Mouse (Mus musculus): ENCODE data around the gene Tmem107.

Tmem107 gene

DNA sequence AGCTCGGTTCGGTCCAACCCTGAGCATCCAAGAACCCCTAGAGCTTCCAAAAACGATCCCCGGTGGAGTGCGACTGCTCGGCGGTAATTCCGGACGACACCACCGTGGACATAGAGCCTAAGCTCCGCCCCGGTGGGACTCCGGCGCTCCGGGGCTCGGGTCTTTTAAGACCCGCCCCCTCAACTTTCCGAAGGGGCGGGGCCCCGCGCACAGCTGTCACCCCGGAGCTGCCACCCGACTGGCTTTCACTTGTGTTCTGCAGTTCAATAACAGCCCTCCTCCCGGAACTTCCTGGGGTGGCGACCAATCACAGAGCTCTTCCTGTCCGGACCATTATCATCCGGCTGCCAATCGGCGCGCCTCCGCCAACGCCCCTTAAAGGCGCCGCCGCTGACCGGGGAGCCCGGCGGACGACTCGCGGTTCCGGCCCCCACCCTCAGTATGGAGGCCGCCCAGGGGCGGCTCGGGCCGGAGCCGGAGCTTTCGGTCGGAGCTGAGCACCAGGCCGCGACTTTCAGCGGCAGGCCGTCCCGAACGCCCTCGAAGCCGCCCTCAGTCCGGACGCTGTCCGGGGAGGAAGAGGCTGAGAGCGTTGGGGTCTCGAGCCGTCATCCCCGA lies 11.1 kb upstream of the Tmem107 start, which contains the start of gene Borcs6:
Gene Borcs6 (plus strand): TSS at position 361 of the 618 bp plus-strand sequence.
- peak; percentile 99 for DNase-seq (ENCODE audit: low read depth, low spot score)

DNA sequence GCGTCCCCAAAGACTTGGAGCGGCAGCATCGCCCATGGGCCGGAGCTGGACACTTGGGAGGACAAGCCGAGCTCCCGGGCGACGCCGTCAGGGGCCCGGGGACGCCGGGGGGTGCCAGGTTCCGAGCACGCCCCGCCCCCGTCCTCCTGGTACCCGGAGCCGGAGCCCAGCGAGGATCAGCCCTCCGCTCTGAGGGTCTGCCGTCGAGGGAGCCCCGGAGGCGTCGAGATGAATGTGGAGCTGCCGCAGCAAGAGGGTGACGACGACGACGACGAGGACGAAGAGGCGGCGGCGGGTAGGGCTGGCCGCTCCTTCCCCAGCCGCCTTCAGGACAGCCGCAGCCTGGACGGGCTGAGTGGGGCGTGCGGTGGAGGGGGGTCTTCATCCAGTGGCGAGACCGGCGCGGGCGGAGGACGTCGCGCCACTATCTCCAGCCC lies 10.6 kb upstream of the Tmem107 start:
- no peak for DNase-seq (ENCODE audit: low read depth, low spot score)

DNA sequence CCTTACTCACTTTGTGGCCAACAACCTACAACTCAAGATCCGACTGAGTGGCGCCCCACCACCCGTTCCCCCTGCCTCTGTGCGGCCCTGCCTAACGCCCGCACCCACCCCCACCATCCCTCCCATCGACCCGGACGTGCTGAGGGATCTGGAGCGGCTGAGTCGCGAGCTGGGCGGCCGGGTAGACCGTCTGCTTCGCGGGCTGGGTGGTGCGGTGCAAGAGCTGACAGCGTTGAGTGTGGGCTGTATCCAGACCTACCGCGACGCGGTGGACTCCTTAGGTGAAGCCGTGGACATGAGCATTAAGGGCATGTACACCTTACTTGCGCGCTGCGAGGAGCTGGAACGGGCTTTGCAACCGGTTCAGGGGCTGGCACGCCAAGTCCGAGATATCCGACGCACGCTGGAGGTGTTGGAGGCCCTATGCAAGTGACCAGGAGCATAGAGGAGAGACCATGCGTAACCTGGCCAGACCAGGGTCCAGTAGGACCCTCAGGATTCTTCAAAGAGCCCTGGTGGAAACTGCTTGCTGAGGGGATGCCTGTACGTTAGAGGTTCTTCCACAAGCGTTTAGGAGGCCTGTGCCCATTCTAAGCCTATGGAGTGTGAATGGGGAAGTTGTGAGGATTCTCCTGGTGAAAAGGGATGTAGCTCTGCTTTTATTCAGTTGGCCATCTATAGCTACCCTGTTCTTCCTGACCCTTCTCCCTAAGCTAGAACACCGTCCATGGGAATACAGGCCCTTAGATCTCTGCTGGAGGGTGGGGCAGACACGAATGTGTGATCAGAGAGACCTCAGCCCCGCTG lies 10.0 kb upstream of the Tmem107 start:
- DNase-seq (ENCODE audit: low read depth, low spot score) = no peak

DNA sequence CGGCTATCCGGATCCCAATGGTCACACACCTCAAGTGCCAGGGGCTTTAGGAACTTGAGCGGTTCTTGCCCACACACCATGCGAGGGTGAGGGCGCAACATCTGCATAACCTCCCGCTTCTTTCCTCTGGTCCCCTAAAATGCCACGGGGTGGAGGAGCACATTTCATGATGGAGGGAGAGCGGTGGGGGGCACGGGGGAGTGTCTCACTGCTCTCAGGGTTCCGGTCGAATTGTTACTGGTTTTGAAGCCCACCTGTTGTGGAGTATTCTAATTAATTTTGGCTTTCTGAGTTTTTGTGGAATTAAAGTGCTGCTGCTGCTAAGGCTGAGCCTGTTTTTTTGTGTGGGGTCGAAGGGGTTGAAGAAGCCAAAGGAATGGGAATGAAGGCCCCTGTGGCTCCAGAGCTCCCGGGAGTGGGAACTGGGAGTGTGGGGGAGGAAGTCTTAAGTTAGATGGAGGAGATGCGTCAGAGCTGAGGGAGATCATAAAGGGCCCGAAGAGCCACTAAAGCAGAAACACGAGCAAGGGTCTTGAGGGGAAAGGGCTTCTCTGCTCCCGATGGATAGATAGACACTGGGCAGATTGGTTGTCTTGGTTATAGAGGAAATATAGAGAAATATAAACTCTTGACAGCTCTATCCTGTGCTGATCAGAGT lies 9.2 kb upstream of the Tmem107 start:
- DNase-seq (ENCODE audit: low read depth, low spot score) = no peak

DNA sequence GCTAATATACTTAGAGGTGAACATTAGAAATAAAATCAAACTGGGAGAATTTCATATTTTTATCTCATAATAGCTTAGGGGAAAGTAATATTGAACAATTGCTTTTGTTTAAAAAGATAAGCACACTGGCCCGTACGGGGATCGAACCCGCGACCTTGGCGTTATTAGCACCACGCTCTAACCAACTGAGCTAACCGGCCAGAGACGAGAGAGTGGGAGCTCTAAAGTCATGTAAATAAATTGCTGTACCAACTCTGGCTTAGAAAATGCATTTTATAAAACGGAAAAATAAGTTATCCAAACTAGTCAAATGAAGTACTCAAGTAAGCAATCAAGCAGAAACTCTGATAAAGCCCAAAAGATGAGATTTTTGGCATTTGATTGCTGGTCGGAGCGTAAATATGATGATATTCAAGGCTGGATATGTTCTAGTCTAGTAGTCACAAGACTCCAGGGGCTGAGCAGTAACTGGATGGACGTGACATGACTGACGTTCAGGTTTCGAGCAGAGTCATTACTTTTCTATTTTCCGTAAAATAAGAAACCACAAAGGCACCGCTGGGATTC lies 8.3 kb upstream of the Tmem107 start:
- peak; percentile 72 for DNase-seq (ENCODE audit: low read depth, low spot score)

DNA sequence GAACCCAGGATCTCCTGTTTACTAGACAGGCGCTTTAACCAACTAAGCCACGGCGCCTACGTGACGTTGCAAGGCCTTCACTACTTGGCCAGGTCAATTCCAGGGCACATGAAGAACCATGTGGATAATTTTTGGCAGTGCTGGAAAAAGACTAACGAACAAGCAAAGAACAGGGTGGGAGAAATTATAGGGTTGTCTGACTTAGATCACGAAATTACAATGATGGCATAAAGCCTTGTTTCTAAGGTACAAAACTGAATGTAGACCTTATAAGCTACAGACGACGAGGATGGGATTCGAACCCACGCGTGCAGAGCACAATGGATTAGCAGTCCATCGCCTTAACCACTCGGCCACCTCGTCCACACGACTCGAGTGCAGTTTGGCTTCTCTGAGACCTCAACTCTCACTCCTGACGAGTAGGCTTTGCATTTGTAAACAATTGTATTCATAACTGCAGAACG lies 7.8 kb upstream of the Tmem107 start:
- peak; percentile 93 for DNase-seq (ENCODE audit: low read depth, low spot score)

DNA sequence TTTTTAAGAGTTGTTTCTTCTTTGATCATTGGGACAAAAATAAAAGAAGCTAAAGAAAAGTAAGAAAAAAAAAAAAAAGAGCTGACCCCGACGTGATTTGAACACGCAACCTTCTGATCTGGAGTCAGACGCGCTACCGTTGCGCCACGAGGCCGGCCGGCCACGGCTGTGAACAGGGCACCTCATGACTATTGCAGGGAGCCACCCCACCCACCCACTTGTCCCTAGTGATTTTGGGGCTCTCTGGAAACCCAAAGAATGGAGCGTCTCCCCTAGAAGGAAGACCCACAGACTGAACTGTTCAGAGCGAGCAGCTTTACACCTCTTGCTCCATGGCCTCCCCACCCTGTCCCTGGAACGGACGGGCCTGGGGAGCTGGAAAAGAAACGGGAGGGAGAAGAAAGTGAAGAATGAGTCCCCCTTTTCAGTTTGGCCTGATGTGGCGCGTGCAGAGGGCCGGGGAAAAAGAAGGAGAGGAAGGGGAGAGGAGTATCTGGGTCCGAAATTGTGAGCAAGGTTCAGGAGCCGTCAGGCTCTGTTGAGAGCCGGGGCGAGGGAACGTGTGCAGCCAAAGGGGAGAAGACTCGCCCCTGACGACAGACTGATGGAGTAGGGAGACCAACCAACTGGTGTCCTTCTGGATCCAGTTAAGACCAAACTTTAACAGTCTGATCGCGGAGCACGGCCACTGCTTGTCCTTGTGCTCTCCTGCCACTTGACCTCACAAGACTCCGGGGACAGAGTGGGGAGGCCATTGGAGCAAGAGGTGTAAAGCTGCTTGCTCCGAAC lies 7.0 kb upstream of the Tmem107 start:
- DNase-seq (ENCODE audit: low read depth, low spot score) = peak; percentile 82

DNA sequence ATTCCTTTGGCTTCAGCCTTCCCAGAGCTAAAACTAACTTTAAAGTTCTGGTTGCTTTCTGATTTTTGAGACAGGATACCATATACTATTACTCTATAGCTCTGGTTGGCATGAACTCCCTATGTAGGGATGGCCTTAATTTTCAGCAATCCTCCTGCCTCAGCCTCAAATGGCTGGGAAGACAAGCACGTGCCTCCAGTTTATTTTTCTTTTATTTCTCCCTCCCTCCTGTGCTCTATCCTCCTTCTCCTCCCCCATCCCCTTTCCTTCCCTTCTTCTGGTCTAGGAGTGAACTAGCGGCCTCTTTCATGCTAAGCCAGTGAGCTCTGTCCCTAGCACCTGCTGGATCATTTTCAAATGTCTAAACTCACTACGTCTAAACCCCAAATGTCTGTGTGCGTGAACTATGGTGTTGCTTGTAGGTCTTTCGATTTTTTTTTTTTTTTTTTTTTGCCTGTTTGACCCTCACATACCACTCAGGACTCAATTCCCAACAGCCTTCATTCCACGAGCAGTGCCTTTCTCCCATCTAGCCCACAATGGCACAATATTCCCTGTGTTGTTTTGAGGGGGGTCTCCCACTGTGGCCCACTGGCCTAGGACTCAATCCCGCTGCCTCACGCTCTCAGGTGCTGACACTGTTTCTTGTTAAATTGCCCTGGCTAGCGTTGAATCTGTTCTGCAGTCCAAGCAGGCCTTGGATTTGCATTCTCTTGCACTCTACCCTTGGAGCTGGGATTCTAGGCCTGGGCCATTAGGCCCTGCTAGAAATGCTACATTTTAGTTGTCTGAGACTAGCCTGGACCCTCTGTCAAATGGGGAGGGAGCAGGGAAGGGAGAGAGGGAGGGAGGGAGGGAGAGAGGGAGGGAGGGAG lies 6.1 kb upstream of the Tmem107 start:
- DNase-seq (ENCODE audit: low read depth, low spot score) = no peak

DNA sequence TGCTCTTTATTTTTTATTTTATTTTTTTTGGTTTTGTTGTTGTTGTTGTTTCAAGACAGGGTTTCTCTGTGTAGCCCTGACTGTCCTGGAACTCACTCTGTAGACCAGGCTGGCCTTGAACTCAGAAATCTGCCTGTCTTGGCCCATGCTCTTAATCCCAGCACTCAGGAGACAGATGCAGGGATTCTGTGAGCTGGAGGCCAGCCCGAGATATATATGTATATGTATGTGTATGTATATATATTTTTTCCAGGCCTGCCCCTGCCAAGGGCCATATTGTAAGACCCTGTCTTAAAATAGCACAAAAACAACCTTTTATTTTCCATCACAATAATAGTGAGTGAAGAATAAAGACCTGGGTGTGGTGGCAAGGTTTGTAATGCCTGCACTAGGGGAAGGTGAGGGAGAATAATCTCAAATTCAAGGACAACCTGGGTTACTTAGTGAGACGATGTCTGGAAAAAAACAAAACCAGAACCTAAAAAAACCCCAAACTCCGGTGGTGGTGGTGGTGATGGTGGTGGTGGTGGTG lies 5.1 kb upstream of the Tmem107 start:
- no peak for DNase-seq (ENCODE audit: low read depth, low spot score)

DNA sequence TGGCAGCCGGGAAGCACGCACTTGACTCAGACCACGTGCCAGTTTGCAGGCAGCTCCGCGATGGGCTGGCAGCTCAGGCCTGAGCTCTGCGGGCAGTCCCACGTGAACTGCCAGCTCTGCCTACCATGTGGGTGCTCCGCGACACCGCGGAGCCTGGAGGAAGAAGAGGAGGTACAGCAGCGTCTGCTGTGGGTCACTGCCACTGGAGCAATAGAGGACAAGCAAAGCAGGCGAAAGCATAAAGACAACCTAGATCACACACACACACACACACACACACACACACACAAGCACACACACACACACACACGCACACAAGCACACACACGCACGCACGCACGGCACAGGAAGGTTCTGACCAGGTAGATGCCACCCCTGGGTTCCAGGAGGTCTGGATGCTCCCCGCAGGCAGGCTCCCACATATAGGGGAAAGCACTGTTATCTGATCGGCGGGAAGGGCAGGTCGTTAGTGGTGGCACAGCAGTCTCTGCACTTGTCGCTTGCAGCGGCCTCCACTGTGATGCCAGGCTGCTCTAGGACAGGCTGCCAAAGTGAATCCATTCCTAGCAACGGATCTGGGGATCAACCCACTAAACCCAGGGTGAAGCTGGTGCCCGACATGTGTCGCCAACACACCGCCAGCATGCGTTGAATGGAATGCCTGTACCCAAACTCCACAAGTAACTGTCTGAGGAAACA lies 4.3 kb upstream of the Tmem107 start:
- peak; percentile 40 for DNase-seq (ENCODE audit: low read depth, low spot score)

DNA sequence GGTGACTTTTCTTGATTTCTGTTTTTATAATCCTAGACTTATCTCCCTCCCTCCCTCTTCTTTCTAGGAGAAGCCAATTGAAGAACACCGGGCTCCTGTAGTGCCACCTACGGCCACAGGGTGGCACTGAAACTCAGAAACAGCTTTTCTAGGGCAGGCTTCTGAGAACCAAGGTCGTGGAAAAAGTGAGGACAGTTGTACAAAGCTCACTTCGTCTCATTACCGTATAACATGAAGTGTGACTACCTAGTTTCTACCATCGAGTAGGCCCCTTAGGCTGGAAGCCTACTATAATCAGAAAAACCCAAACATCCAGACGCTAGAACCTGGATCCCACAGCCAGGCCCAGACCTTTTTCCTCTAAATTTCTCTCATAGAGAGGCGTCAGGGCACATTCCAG lies 3.6 kb upstream of the Tmem107 start:
- DNase-seq (ENCODE audit: low read depth, low spot score) = peak; percentile 93

DNA sequence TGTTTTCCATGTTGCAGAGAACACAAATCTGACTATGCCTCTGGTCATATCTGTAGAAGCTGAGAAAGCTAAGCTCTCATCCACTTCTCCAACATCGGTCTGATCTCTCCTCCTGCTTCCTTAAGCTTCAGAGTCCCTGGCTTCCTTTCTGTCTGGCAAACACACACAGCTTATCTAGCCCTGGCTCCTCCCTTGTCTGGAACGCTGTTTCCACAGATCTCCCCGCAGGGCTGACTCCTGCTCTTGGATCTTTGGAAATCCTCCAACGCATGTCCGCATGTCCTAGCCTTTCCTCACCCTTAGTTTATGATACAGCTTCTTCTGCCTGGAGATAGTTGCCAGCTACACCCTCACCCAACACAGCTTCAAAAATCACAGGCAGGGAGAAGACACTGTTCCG lies 3.0 kb upstream of the Tmem107 start:
- DNase-seq (ENCODE audit: low read depth, low spot score) = no peak

DNA sequence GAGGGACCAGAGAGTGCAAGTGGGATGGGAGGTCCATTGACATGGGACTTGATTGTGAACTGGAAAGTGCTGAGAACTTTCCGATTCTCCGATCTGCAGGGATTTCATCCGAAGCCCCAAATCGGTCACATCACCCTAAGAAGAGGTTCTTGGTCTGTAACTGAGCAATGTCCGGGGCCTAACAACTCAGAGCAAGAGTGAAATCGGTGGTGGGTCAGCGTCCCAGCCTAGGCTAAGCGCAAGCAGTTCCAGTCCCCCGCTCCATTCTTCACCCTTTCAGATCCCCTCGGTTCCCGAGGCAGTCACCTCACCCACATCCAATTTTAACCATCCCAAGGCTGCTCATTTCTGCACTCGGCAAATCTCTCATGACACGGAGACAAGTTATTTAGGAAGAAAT lies 513 bp upstream of the Tmem107 start:
- no peak for DNase-seq (ENCODE audit: low read depth, low spot score)

DNA sequence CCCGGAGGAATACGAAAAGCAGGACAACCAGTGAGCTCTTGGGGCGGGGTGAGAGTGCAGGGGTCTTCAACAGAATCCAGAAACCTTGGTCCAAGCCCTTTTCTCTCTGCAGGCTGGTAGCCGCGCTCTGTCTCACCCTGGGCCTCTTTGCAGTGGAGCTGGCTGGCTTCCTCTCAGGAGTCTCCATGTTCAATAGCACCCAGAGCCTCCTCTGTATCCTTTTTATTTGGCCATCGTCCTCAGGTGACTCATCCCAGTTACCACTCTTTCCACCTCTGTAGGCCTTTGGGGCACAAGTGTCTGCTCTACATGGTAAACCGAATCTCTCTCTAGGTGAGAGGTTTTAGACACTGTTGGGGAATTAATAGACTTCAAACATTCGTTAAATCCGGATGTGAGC lies 656 bp downstream of the Tmem107 start:
- no peak for DNase-seq (ENCODE audit: low read depth, low spot score)

DNA sequence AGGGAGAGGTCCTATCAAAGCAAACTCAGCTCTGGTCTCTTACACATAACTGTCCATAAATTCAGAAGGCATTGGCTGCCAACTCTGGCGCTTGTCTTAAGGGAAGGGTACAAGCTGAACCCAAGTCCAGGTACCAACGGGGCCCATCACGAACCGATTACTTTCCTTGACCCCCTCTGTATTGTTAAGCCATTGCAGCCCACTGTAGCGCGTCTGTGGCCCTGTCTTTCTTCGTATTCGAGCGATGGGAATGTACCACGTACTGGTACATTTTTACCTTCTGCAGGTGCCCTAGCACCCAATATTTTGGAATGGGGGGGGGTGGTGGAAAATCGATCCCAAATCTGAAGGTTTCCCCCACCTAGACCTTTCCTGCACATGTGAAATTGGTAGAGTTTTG lies 1.6 kb downstream of the Tmem107 start:
- no peak for DNase-seq (ENCODE audit: low read depth, low spot score)

DNA sequence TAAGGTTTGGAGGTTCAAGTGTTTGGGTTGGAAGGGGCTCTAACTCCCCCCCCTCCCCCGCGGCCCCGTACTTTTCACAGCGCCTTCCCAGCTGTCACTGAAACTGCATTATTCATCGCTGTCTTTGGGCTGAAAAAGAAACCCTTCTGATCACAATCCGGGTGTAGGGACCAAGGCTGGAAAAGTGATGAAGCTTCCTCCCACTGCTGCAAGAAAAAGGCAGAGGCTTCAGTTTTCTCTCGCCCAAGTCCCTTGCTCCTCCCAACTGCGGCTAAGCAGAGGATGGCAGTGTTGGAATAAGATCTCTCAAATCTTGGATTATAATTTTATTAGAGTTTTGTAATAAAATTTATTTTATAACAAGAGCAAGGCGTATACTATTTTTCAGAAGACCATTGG lies 2.1 kb downstream of the Tmem107 start:
- no peak for DNase-seq (ENCODE audit: low read depth, low spot score)

DNA sequence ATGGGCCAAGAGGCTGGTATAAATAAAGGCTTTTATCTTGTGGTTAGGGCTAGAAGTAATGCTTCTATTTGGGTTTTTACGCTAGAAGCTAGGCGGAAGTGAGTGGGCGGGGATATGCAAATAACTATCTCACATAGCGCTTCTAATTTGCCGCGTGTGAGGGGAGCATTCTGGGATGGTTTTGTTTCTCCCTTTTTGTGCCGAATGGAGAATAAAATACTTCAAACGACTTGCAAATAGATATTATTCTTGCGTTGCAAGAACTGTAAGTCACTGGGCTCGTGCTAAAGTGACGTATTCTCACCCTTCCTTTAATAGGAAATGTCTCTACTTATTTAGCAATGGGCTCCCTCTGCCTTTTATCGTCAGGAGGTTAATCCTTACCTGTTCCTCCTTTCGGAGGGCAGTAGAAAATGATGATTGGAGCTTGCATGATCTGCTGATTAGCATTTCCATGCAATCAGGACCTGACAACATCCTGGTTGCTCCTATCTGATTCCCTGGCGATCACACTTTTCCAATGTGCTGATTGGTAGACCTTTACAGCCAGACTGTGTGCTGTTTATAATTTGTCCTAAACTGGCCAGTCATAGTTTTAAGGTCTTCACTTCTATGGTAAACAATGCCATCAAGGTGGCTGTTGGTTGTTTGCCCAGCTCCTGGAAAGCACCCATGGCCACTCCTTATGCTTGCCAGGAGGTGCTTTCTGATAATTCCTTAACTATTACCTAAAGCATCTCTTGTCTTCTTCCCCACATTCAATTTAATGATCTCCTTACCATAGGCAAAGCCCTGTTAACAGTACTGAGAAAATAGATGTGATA lies 2.7 kb downstream of the Tmem107 start:
- DNase-seq (ENCODE audit: low read depth, low spot score) = peak; percentile 96

DNA sequence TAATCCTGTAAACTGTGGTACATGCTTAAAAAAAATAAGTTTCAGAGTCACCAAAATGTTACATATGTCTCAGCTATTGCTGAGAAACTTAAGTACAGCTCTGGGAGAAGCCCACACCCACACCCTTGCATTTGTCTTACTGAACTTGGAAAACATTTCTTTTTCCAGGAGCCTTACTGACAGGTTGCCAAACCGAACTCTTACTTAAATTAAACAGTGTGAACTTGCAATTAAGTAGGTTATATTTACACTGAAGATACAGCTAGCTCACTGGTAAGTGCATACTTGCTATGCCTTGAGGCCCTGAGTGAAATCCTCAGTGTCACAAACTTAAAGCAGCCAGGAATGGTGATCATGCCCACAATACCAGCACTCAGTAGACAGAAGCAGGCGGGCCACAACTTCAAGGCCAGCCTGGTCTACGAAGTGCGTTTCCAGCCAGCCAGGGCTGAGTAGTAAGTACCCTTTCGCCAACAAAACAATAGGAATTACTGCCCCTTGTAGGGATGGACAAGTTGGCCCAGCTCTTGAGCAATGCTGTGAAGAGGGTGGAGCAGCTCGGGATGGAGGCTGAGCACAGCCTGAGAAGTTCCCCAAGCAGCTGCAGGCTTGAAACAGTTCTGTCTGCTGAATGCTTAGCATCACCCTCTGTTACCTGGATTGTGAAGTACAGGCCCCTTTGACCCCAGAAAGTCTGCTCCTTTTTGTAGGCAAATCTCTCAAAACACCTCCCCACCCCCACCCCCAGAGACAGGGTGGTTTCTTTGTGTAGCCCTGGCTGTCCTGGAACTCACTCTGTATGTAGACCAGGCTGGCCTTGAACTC lies 3.6 kb downstream of the Tmem107 start:
- no peak for DNase-seq (ENCODE audit: low read depth, low spot score)
